Mouse (Mus musculus) kidney, embryonic 14.5 days (tissue): ENCODE results near the gene Vps53. TPM values are rescaled to one million over a fixed set of nuclear protein-coding genes. Genes with fewer than 3 reads are reported as not detected.

Experiments used
- ATAC-seq: fragments of 200-750 bp; cut with Nextera tagmentation; 2 replicates; pipeline ENCODE4 v1.8.0; 2017; ENCODE audit warnings: moderate number of reproducible peaks, mild to moderate bottlenecking, moderate TSS enrichment, moderate library complexity; ENCODE audit not compliant: low FRiP score, low TSS enrichment
- H3K27ac ChIP-seq: fragments of 300-500 bp; sonication (generic); 2 replicates; pipeline ENCODE4 v1.5.1; 2014; ENCODE audit warnings: low read depth, mild to moderate bottlenecking, low read length, moderate library complexity, mixed read lengths
- H3K27me3 ChIP-seq: fragments of 300-500 bp; sonication (generic); 2 replicates; pipeline ENCODE4 v1.6.1; 2014; ENCODE audit warnings: mild to moderate bottlenecking, low read length; ENCODE audit not compliant: control insufficient read depth, insufficient read depth
- H3K36me3 ChIP-seq: fragments of 300-500 bp; sonication (generic); 2 replicates; pipeline ENCODE4 v1.6.1; 2014; ENCODE audit warnings: low read length, mixed read lengths; ENCODE audit not compliant: control insufficient read depth, insufficient read depth
- H3K4me1 ChIP-seq: fragments of 300-500 bp; sonication (generic); 2 replicates; pipeline ENCODE4 v1.6.1; 2014; ENCODE audit warnings: low read length, mixed read lengths; ENCODE audit not compliant: control insufficient read depth, insufficient read depth
- H3K4me2 ChIP-seq: fragments of 300-500 bp; sonication (generic); replicated peaks from 2 replicates; pipeline ENCODE4 v1.6.1; 2014; ENCODE audit warnings: low read depth, mild to moderate bottlenecking, low read length
- H3K4me3 ChIP-seq: fragments of 300-500 bp; sonication (generic); 2 replicates; pipeline ENCODE4 v1.5.1; 2014; ENCODE audit warnings: mild to moderate bottlenecking, low read length
- H3K9ac ChIP-seq: fragments of 300-500 bp; sonication (generic); 2 replicates; pipeline ENCODE4 v1.6.1; 2014; ENCODE audit warnings: low read depth, mild to moderate bottlenecking, low read length, moderate library complexity
- H3K9me3 ChIP-seq: fragments of 300-500 bp; sonication (generic); 2 replicates; pipeline ENCODE4 v1.6.1; 2016; ENCODE audit warnings: low read length; ENCODE audit not compliant: control insufficient read depth
- WGBS: fragments of 180-500 bp; shearing (Covaris S2); extraction: QIAGEN DNeasy Blood & Tissue Kit; methylation state at CpG from one replicate; pipeline ENCODE4 v1.1.7; 2014; 5-methylcytosine and 5-hydroxymethylcytosine counted together
- polyA plus RNA-seq: library from polyadenylated mRNA; unstranded; fragments of >200 nt; fragmentation: Nextera tagmentation; extraction: Ambion mirVana; gene quantifications from 2 replicates; pipeline ENCODE4 v1.2.1, GENCODE M21; 2014

Gene Vps53
- polyA plus RNA-seq, 1 experiment from 2014 or later = 40.8 TPM

DNA sequence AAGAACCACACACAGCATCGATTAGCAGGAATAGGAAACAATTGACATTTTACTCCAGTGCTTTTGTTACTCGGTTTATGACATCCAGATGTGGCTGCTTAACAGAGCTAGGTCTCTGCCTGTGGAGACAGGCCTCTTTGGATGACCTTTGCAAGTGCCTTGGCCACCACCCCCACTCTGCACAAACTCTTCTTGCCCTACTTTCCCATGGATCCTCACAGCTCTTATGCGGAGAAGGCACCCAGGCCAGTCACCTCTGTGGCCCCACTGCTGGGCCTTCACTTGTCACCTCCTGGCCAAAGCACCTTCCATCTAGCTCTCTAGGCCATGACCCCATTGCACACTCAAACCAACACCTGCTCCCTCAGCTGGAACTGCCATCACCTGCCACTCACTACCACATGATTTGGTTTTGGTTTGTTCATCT is 95.5 kb downstream of the Vps53 start:
- Histone ChIP-seq H3K27ac (no peak overlapping the region), H3K36me3 (peaks cover 18% of the 10 kb centered on the region), H3K4me2 (no peak overlapping the region), H3K27me3 (no peaks in the 10 kb centered on the region), H3K9ac (no peak overlapping the region), H3K4me3 (no peak overlapping the region), H3K4me1 (no peaks in the 10 kb centered on the region), H3K9me3 (no peaks in the 10 kb centered on the region)
- 33% methylated on average over 3 of the region's 3 CpGs for WGBS
- no peak for ATAC-seq

DNA sequence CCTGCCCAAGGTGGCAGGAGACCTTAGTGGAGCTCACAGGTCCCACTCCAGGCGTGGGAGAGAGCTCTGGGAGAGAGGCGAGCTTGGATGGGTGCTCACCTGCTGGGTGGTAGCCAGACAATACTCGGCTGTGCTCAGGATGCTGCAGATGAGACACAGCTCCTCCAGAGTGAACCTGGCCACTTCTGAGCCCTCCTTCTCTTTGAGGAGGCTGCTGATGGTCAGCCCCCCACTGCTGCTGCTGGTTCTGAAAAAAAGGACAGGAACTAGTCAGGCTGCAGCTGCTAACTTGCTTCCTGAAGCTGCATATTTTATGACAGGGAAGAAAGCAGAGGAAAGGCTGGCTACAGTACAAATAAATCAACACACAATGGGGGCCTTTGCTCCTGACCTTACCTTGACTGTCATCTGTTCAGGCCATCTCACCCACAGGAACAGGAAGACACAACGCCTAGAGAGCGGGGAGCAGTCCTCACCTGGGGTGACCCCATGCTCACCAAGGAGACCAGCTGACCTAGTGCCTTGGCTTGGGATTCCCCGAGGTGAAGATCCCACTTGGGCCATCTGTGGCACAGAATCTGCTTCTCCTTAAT is 98.3 kb downstream of the Vps53 start:
- H3K4me2 ChIP-seq = no peak overlapping the region
- H3K27ac ChIP-seq = peak overlapping the region; percentile 33; the same call in 1 of the 2 replicates
- H3K9ac ChIP-seq = no peak overlapping the region
- H3K9me3 ChIP-seq = no peaks in the 10 kb centered on the region
- no peaks in the 10 kb centered on the region for H3K27me3 ChIP-seq
- no peak for ATAC-seq
- H3K4me3 ChIP-seq = no peak overlapping the region
- no peaks in the 10 kb centered on the region for H3K4me1 ChIP-seq
- H3K36me3 ChIP-seq = peaks cover 20% of the 10 kb centered on the region
- WGBS = 75% methylated on average over 6 of the region's 6 CpGs

DNA sequence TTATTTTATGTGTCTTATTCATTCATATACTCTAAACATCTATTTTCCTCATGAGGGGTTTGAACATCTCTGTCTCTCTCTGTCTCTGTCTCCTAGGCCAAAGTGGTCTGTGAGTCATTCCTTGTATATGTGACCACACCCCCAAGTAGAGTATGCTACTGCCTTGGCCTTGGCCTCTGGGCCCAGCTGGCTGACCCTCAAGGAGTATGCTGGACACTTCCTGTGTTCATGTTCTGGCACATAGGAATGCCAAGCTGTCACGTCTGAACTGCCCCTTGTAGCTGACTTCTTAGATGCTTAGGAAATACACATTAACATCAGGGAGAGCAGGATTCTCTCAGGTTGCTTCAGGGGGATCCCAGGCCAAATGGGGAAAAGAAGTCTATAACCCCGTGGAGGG is 99.2 kb downstream of the Vps53 start:
- H3K4me2 ChIP-seq = no peak overlapping the region
- H3K36me3 ChIP-seq = peaks cover 20% of the 10 kb centered on the region
- H3K4me3 ChIP-seq = no peak overlapping the region
- H3K27me3 ChIP-seq = no peaks in the 10 kb centered on the region
- no peak for ATAC-seq
- H3K9ac ChIP-seq = no peak overlapping the region
- no peaks in the 10 kb centered on the region for H3K9me3 ChIP-seq
- H3K27ac ChIP-seq = no peak overlapping the region
- no peaks in the 10 kb centered on the region for H3K4me1 ChIP-seq
- WGBS = 56% methylated on average over 2 of the region's 2 CpGs

GRCm38 (mm10) chr11:76077341-76077740 is 102.1 kb downstream of the Vps53 start:
- Histone ChIP-seq H3K4me1 (no peaks in the 10 kb centered on the region), H3K4me3 (no peak overlapping the region), H3K4me2 (no peak overlapping the region), H3K9ac (no peak overlapping the region), H3K27me3 (no peaks in the 10 kb centered on the region), H3K27ac (no peak overlapping the region), H3K9me3 (no peaks in the 10 kb centered on the region), H3K36me3 (peaks cover 19% of the 10 kb centered on the region)
- WGBS = 82% methylated on average over 6 of the region's 6 CpGs
- ATAC-seq = no peak

DNA sequence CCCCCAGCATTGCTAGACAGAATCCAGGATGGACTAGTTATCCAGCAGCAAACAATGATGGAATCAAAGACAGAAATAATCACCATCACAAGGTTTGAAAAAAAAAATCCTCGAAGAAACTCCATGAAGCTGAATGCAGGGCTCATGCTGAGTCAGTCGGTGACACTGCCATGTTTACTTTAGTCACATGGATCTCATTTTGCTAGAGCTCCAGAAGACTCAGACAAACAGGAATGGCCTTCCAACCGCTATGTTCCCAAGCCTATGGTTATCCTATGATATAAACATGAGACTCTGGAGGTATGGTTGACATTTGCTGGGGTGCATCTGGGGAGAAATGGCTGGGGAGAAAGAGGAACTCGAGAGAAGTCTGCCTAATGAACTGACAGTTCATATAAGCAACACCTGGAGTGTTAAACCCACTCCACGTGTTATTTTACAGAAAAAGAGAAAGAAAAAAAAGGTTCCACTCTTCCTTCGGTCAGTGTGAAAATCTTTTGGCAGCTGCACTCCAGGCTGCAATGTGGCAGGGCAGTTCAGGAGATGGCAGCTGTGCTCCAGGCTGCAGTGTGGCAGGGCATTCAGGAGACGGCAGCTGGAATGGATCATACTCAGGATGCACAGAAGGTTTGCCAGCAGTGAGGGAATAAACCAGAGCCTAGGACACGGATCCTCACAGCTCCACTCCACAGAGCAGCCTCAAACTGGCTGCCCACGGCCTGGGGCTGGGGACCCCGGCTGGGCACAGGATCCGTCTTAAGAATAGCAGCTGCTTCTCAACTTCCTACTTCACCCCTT is 105.0 kb downstream of the Vps53 start:
- no peak overlapping the region for H3K4me3 ChIP-seq
- H3K27ac ChIP-seq = no peak overlapping the region
- H3K9me3 ChIP-seq = no peaks in the 10 kb centered on the region
- H3K27me3 ChIP-seq = no peaks in the 10 kb centered on the region
- H3K36me3 ChIP-seq = peaks cover 3% of the 10 kb centered on the region; the same call in 1 of the 2 replicates
- 59% methylated on average over 11 of the region's 11 CpGs for WGBS
- peak; percentile 35; the same call in 1 of the 2 replicates for ATAC-seq
- no peaks in the 10 kb centered on the region for H3K4me1 ChIP-seq
- H3K4me2 ChIP-seq = no peak overlapping the region
- H3K9ac ChIP-seq = no peak overlapping the region

DNA sequence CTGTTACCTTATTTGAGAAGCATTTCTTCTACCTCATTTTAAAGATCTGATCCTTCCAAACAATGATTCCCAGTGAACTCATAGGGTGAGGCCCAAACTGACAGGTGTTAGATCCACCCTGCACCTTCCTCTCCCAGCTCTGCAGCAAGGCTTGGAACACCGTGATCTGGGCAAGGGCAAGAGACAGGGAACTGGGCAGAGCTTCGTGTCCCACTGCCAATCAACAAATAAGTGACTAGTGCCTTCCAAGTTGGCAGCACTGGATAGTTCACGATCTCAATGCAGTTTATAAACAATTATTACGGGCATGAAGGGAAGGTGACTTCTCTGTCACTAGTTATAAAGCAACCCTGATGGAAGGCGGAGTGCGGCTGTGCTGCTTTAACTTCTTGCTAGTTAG is 109.6 kb downstream of the Vps53 start:
- 92% methylated on average over 6 of the region's 6 CpGs for WGBS
- Histone ChIP-seq H3K27ac (no peak overlapping the region), H3K4me1 (no peaks in the 10 kb centered on the region), H3K27me3 (no peaks in the 10 kb centered on the region), H3K9me3 (no peaks in the 10 kb centered on the region), H3K36me3 (no peaks in the 10 kb centered on the region; the same call in 1 of the 2 replicates), H3K9ac (no peak overlapping the region), H3K4me3 (no peak overlapping the region), H3K4me2 (no peak overlapping the region)
- no peak for ATAC-seq

GRCm38 (mm10) chr11:76066563-76067156 is 112.8 kb downstream of the Vps53 start:
- no peak for ATAC-seq
- WGBS = 84% methylated on average over 15 of the region's 15 CpGs
- Histone ChIP-seq H3K4me2 (no peak overlapping the region), H3K4me1 (no peaks in the 10 kb centered on the region), H3K4me3 (no peak overlapping the region), H3K27ac (no peak overlapping the region), H3K9me3 (no peaks in the 10 kb centered on the region), H3K27me3 (no peaks in the 10 kb centered on the region), H3K36me3 (no peaks in the 10 kb centered on the region; the same call in 1 of the 2 replicates), H3K9ac (no peak overlapping the region)

DNA sequence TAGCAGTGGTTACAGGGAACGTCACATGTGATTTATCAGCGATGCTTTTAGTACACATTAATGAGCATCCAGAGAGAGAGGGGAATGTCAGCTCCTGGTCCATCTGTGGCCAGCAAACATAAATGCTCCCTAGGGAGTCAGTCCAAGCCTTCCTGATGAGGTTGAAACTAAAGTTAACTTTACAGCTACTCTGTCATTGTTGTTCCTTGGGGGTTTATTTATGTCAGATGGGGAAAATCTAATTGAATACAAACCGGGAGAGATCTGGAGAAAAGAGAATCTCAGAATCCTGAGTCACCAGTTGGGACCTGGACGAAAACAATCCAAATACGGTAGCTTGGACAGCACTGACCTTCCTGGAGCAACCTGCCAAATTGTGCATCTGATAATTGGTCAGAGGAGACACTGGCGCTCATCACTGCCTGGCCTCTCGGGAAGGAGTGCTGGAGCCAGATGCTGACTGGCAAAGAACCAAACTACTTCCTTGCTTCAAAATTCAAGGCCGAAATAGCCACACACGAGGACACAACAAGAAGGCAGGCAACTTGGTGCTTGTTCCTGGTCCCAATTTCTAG is 113.8 kb downstream of the Vps53 start:
- Histone ChIP-seq H3K36me3 (no peaks in the 10 kb centered on the region; the same call in 1 of the 2 replicates), H3K4me2 (no peak overlapping the region), H3K4me1 (peaks cover 4% of the 10 kb centered on the region), H3K27ac (no peak overlapping the region), H3K9me3 (no peaks in the 10 kb centered on the region), H3K4me3 (no peak overlapping the region), H3K9ac (no peak overlapping the region), H3K27me3 (no peaks in the 10 kb centered on the region)
- 65% methylated on average over 9 of the region's 9 CpGs for WGBS
- ATAC-seq = no peak

DNA sequence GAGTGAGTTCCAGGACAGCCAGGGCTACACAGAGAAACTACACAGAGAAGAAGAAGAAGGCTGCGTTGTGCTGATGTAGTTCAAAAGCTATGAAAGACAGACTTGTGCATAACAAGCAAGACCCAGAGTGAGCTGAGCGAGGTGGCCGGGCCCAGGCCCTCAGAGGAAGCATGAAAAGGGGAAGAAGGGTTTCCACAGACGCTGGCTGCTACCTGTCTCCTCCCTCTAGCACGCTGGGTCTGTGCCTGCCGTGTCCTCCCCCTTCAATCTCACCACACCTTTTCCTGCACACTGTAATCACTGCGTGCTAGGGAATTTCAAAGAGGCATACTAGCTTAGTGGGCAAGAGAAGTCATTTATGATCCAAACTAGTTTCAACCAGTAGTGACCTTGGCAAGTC is 115.0 kb downstream of the Vps53 start:
- 89% methylated on average over 7 of the region's 7 CpGs for WGBS
- ATAC-seq = no peak
- H3K9ac ChIP-seq = no peak overlapping the region
- H3K4me1 ChIP-seq = peaks cover 15% of the 10 kb centered on the region
- H3K36me3 ChIP-seq = no peaks in the 10 kb centered on the region
- H3K4me3 ChIP-seq = no peak overlapping the region
- no peak overlapping the region for H3K4me2 ChIP-seq
- H3K9me3 ChIP-seq = no peaks in the 10 kb centered on the region
- no peaks in the 10 kb centered on the region for H3K27me3 ChIP-seq
- H3K27ac ChIP-seq = no peak overlapping the region
